Mouse (Mus musculus): ENCODE data around the gene Fignl1. TPM values are rescaled to one million over a fixed set of nuclear protein-coding genes. Genes with fewer than 3 reads are reported as not detected.
A peak's percentile ranks its signal among the peaks of the same experiment; 100 is the strongest.

The Fignl1 gene
- polyA plus RNA-seq, 1 experiment from 2014 or later, result 27.8 TPM

GRCm38 (mm10) chr11:11763211-11763666, 45.5 kb downstream of the Fignl1 start:
- no peak for DNase-seq (ENCODE audit: low spot score)
- H3K4me2 ChIP-seq (ENCODE audit: low read length), result no peak overlapping the region
- TF ChIP-seq CTCF (IDR thresholded peaks at IDR 0.05; ENCODE audit: low read depth), result no peak
- H3K9ac ChIP-seq (ENCODE audit: low read depth, low read length), result no peak overlapping the region
- no peak overlapping the region for H3K4me3 ChIP-seq (replicated peaks; ENCODE audit: low read depth, low read length)
- no peak overlapping the region for H3K27ac ChIP-seq
- WGBS, result 72% methylated on average over 4 of the region's 4 CpGs
- H3K27me3 ChIP-seq (ENCODE audit: insufficient read depth, low read length), result no peaks in the 10 kb centered on the region
- ATAC-seq (replicated peaks; ENCODE audit: low FRiP score, low read depth), result no peak
- H3K36me3 ChIP-seq (ENCODE audit: insufficient read depth, low read length), result no peaks in the 10 kb centered on the region
- no peaks in the 10 kb centered on the region for H3K4me1 ChIP-seq (replicated peaks; ENCODE audit: insufficient read depth, low read length)
- H3K9me3 ChIP-seq (replicated peaks; ENCODE audit: low read length), result no peaks in the 10 kb centered on the region

GRCm38 (mm10) chr11:11758883-11759282, 49.9 kb downstream of the Fignl1 start:
- no peak overlapping the region for H3K27ac ChIP-seq
- TF ChIP-seq CTCF (IDR thresholded peaks at IDR 0.05; ENCODE audit: low read depth), result no peak
- 88% methylated on average over 1 of the region's 1 CpGs for WGBS
- H3K4me2 ChIP-seq (ENCODE audit: low read length), result no peak overlapping the region
- DNase-seq (ENCODE audit: low spot score) (no peak), ATAC-seq (replicated peaks; ENCODE audit: low FRiP score, low read depth) (no peak)
- no peaks in the 10 kb centered on the region for H3K36me3 ChIP-seq (ENCODE audit: insufficient read depth, low read length)
- no peaks in the 10 kb centered on the region for H3K27me3 ChIP-seq (ENCODE audit: insufficient read depth, low read length)
- no peaks in the 10 kb centered on the region for H3K9me3 ChIP-seq (replicated peaks; ENCODE audit: low read length)
- no peaks in the 10 kb centered on the region for H3K4me1 ChIP-seq (replicated peaks; ENCODE audit: insufficient read depth, low read length)
- H3K4me3 ChIP-seq (replicated peaks; ENCODE audit: low read depth, low read length), result no peak overlapping the region
- no peak overlapping the region for H3K9ac ChIP-seq (ENCODE audit: low read depth, low read length)

GRCm38 (mm10) chr11:11758121-11758520, 50.6 kb downstream of the Fignl1 start:
- Histone ChIP-seq H3K36me3 (ENCODE audit: insufficient read depth, low read length) (no peaks in the 10 kb centered on the region), H3K9ac (ENCODE audit: low read depth, low read length) (no peak overlapping the region), H3K4me1 (replicated peaks; ENCODE audit: insufficient read depth, low read length) (no peaks in the 10 kb centered on the region), H3K27me3 (ENCODE audit: insufficient read depth, low read length) (no peaks in the 10 kb centered on the region), H3K9me3 (replicated peaks; ENCODE audit: low read length) (no peaks in the 10 kb centered on the region), H3K4me2 (ENCODE audit: low read length) (no peak overlapping the region), H3K4me3 (replicated peaks; ENCODE audit: low read depth, low read length) (no peak overlapping the region), H3K27ac (no peak overlapping the region)
- TF ChIP-seq CTCF (IDR thresholded peaks at IDR 0.05; ENCODE audit: low read depth), result no peak
- DNase-seq (ENCODE audit: low spot score) (no peak), ATAC-seq (replicated peaks; ENCODE audit: low FRiP score, low read depth) (no peak)
- WGBS, result 75% methylated on average over 6 of the region's 6 CpGs

- DNase-seq (ENCODE audit: low spot score), result no peak
- Histone ChIP-seq H3K4me2 (ENCODE audit: low read length) (no peak overlapping the region), H3K4me1 (replicated peaks; ENCODE audit: insufficient read depth, low read length) (no peaks in the 10 kb centered on the region), H3K9me3 (replicated peaks; ENCODE audit: low read length) (no peaks in the 10 kb centered on the region), H3K4me3 (replicated peaks; ENCODE audit: low read depth, low read length) (no peak overlapping the region), H3K9ac (ENCODE audit: low read depth, low read length) (no peak overlapping the region), H3K27ac (no peak overlapping the region), H3K27me3 (ENCODE audit: insufficient read depth, low read length) (no peaks in the 10 kb centered on the region), H3K36me3 (ENCODE audit: insufficient read depth, low read length) (no peaks in the 10 kb centered on the region)
- no peak for TF ChIP-seq CTCF (IDR thresholded peaks at IDR 0.05; ENCODE audit: low read depth)
- no peak for ATAC-seq (replicated peaks; ENCODE audit: low FRiP score, low read depth)
- 75% methylated on average over 5 of the region's 5 CpGs for WGBS
Observed at GRCm38 (mm10) chr11:11752859-11753258, 55.9 kb downstream of the Fignl1 start.

- no peak for DNase-seq (ENCODE audit: low spot score)
- Histone ChIP-seq H3K36me3 (ENCODE audit: insufficient read depth, low read length) (no peaks in the 10 kb centered on the region), H3K9ac (ENCODE audit: low read depth, low read length) (no peak overlapping the region), H3K4me3 (replicated peaks; ENCODE audit: low read depth, low read length) (no peak overlapping the region), H3K4me2 (ENCODE audit: low read length) (no peak overlapping the region), H3K27me3 (ENCODE audit: insufficient read depth, low read length) (no peaks in the 10 kb centered on the region), H3K4me1 (replicated peaks; ENCODE audit: insufficient read depth, low read length) (no peaks in the 10 kb centered on the region), H3K9me3 (replicated peaks; ENCODE audit: low read length) (no peaks in the 10 kb centered on the region), H3K27ac (no peak overlapping the region)
- TF ChIP-seq CTCF (IDR thresholded peaks at IDR 0.05; ENCODE audit: low read depth), result no peak
- WGBS, result 83% methylated on average over 5 of the region's 5 CpGs
- ATAC-seq (replicated peaks; ENCODE audit: low FRiP score, low read depth), result no peak
Observed at GRCm38 (mm10) chr11:11751091-11751490, 57.7 kb downstream of the Fignl1 start.

GRCm38 (mm10) chr11:11744222-11744621, 64.5 kb downstream of the Fignl1 start:
- WGBS, result 51% methylated on average over 1 of the region's 1 CpGs
- H3K36me3 ChIP-seq (ENCODE audit: insufficient read depth, low read length), result no peaks in the 10 kb centered on the region
- TF ChIP-seq CTCF (IDR thresholded peaks at IDR 0.05; ENCODE audit: low read depth), result no peak
- H3K4me1 ChIP-seq (replicated peaks; ENCODE audit: insufficient read depth, low read length), result no peaks in the 10 kb centered on the region
- no peak overlapping the region for H3K27ac ChIP-seq
- H3K4me2 ChIP-seq (ENCODE audit: low read length), result no peak overlapping the region
- H3K4me3 ChIP-seq (replicated peaks; ENCODE audit: low read depth, low read length), result no peak overlapping the region
- ATAC-seq (replicated peaks; ENCODE audit: low FRiP score, low read depth) (no peak), DNase-seq (ENCODE audit: low spot score) (no peak)
- no peak overlapping the region for H3K9ac ChIP-seq (ENCODE audit: low read depth, low read length)
- no peaks in the 10 kb centered on the region for H3K27me3 ChIP-seq (ENCODE audit: insufficient read depth, low read length)
- H3K9me3 ChIP-seq (replicated peaks; ENCODE audit: low read length), result no peaks in the 10 kb centered on the region

GRCm38 (mm10) chr11:11742626-11743025, 66.1 kb downstream of the Fignl1 start:
- peak; percentile 68 for TF ChIP-seq CTCF (IDR thresholded peaks at IDR 0.05; ENCODE audit: low read depth)

More at GRCm38 (mm10) chr11:11742626-11743025, 66.1 kb downstream of the Fignl1 start:
- 25% methylated on average over 2 of the region's 2 CpGs for WGBS
- Histone ChIP-seq H3K9me3 (replicated peaks; ENCODE audit: low read length) (no peaks in the 10 kb centered on the region), H3K36me3 (ENCODE audit: insufficient read depth, low read length) (no peaks in the 10 kb centered on the region), H3K27me3 (ENCODE audit: insufficient read depth, low read length) (no peaks in the 10 kb centered on the region), H3K9ac (ENCODE audit: low read depth, low read length) (no peak overlapping the region), H3K4me2 (ENCODE audit: low read length) (no peak overlapping the region), H3K27ac (no peak overlapping the region), H3K4me3 (replicated peaks; ENCODE audit: low read depth, low read length) (no peak overlapping the region), H3K4me1 (replicated peaks; ENCODE audit: insufficient read depth, low read length) (no peaks in the 10 kb centered on the region)
- ATAC-seq (replicated peaks; ENCODE audit: low FRiP score, low read depth) (no peak), DNase-seq (ENCODE audit: low spot score) (peak; percentile 48)
